Mouse (Mus musculus) forebrain, embryonic 11.5 days (tissue): ENCODE results near the gene Begain. TPM values are rescaled to one million over a fixed set of nuclear protein-coding genes. Genes with fewer than 3 reads are reported as not detected.

ENCODE experiments used
- ATAC-seq: fragments of 200-750 bp; cut with Nextera tagmentation; replicated peaks from 2 replicates; pipeline ENCODE4 v1.8.0; 2017; ENCODE audit warnings: moderate TSS enrichment; ENCODE audit not compliant: low FRiP score
- DNase-seq: peaks from one replicate; pipeline ENCODE4 v3.0.0-alpha.2; 2017; ENCODE audit warnings: low spot score
- H3K27ac ChIP-seq: fragments of 300-500 bp; sonication (generic); 2 replicates; pipeline ENCODE4 v1.5.1; 2014; ENCODE audit warnings: low read depth, low read length
- H3K27me3 ChIP-seq: fragments of 300-500 bp; sonication (generic); 2 replicates; pipeline ENCODE4 v1.6.1; 2014; ENCODE audit warnings: mild to moderate bottlenecking, low read length, mixed read lengths; ENCODE audit not compliant: control insufficient read depth, insufficient read depth
- H3K36me3 ChIP-seq: fragments of 300-500 bp; sonication (generic); 2 replicates; pipeline ENCODE4 v1.6.1; 2014; ENCODE audit warnings: mild to moderate bottlenecking, low read length, moderate library complexity, mixed read lengths; ENCODE audit not compliant: control insufficient read depth, insufficient read depth
- H3K4me1 ChIP-seq: fragments of 300-500 bp; sonication (generic); replicated peaks from 2 replicates; pipeline ENCODE4 v1.6.1; 2014; ENCODE audit warnings: low read length, mixed read lengths; ENCODE audit not compliant: control insufficient read depth, insufficient read depth
- H3K4me2 ChIP-seq: fragments of 300-500 bp; sonication (generic); 2 replicates; pipeline ENCODE4 v1.6.1; 2014; ENCODE audit warnings: low read depth, mild to moderate bottlenecking, low read length, moderate library complexity, mixed read lengths; ENCODE audit not compliant: severe bottlenecking
- H3K4me3 ChIP-seq: fragments of 300-500 bp; sonication (generic); 2 replicates; pipeline ENCODE4 v1.5.1; 2014; ENCODE audit warnings: low read depth, low read length
- H3K9ac ChIP-seq: fragments of 300-500 bp; sonication (generic); 2 replicates; pipeline ENCODE4 v1.6.1; 2014; ENCODE audit warnings: low read length
- H3K9me3 ChIP-seq: fragments of 300-500 bp; sonication (generic); 2 replicates; pipeline ENCODE4 v1.6.1; 2016; ENCODE audit warnings: low read length, mixed read lengths; ENCODE audit not compliant: control insufficient read depth
- WGBS: fragments of 180-500 bp; shearing (Covaris S2); extraction: QIAGEN DNeasy Blood & Tissue Kit; methylation state at CpG from one replicate; pipeline ENCODE4 v1.1.7; 2014; 5-methylcytosine and 5-hydroxymethylcytosine counted together
- polyA plus RNA-seq: library from polyadenylated mRNA; unstranded; fragments of >200 nt; fragmentation: Nextera tagmentation; extraction: Ambion mirVana; gene quantifications from 2 replicates; pipeline ENCODE4 v1.2.1, GENCODE M21; 2014

Begain gene
- polyA plus RNA-seq, 1 experiment from 2014 or later = 6.6 TPM

GRCm38 (mm10) chr12:109044497-109044896 lies 23.5 kb downstream of the Begain start:
- Histone ChIP-seq H3K36me3 (no peaks in the 10 kb centered on the region), H3K9ac (no peak overlapping the region), H3K27ac (no peak overlapping the region), H3K4me1 (no peaks in the 10 kb centered on the region), H3K27me3 (no peaks in the 10 kb centered on the region), H3K9me3 (no peaks in the 10 kb centered on the region), H3K4me3 (no peak overlapping the region), H3K4me2 (no peak overlapping the region)
- ATAC-seq (peak; percentile 25; the same call in 1 of the 2 replicates), DNase-seq (no peak)
- 20% methylated on average over 5 of the region's 5 CpGs for WGBS

DNA sequence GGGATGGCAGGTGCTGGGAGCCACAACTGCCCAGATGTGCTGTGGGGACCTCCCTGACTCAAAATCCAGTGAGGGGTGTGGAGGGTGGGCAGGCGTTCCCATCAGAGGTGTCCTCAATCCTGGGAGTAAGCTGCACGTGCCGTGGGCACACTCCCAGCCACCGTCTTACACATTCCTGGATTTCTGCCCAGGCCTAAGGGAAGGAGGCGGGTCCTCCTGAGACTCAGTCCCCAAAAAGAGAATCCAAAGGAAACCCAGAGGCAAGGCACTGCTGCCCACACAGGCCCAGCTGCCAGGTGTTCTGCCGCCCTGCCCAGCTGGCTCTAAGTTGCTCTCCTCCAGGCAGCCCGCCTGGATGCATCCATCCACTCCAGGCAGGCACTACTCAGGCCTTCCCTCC lies 28.7 kb downstream of the Begain start:
- ATAC-seq = no peak
- Histone ChIP-seq H3K4me2 (no peak overlapping the region), H3K27me3 (0 out of 2 replicates have a peak, but pooled peaks cover under 1% of the 10 kb centered on the region), H3K4me1 (peaks cover 6% of the 10 kb centered on the region), H3K9ac (no peak overlapping the region), H3K4me3 (no peak overlapping the region), H3K9me3 (no peaks in the 10 kb centered on the region), H3K27ac (no peak overlapping the region), H3K36me3 (no peaks in the 10 kb centered on the region)
- 87% methylated on average over 7 of the region's 7 CpGs for WGBS
- no peak for DNase-seq

DNA sequence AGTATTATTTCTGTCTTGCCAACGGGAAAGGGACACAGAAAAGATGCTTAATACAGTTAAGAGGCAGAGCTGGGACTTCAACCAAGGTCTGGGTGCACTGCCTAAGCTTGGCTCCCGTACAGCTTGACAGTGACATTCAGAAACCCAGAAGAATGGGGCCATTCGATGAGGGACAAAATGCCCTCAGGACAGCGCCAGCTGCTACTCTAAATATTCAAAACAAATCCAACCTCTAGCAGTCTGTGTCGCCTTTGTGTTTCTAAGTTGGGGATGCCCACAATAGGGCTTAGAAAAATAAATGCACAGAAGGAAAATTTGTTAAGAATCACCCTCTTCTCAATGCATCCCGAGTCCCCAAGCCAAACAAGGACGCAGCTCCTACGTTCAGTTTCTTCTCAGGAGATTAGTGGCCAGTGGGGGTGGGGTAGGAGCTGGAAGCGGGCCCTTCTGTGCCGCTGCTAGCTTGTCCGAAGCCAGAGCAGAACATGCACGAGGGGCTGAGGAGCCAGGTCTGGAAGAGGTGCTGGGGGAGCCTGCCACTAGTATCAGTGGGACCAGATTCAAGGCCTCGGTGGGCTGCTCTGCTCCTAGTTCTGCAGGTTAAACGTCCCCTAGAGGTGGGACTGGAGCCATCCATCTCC lies 29.7 kb downstream of the Begain start:
- H3K9ac ChIP-seq = no peak overlapping the region
- ATAC-seq (0 out of 2 replicates have a peak, but pooled peaks have one; percentile 9), DNase-seq (no peak)
- no peak overlapping the region for H3K4me3 ChIP-seq
- H3K4me2 ChIP-seq = no peak overlapping the region
- H3K36me3 ChIP-seq = no peaks in the 10 kb centered on the region
- peaks cover 2% of the 10 kb centered on the region; the same call in 1 of the 2 replicates for H3K9me3 ChIP-seq
- H3K4me1 ChIP-seq = peaks cover 8% of the 10 kb centered on the region
- 26% methylated on average over 14 of the region's 14 CpGs for WGBS
- H3K27me3 ChIP-seq = peaks cover 5% of the 10 kb centered on the region
- H3K27ac ChIP-seq = no peak overlapping the region

DNA sequence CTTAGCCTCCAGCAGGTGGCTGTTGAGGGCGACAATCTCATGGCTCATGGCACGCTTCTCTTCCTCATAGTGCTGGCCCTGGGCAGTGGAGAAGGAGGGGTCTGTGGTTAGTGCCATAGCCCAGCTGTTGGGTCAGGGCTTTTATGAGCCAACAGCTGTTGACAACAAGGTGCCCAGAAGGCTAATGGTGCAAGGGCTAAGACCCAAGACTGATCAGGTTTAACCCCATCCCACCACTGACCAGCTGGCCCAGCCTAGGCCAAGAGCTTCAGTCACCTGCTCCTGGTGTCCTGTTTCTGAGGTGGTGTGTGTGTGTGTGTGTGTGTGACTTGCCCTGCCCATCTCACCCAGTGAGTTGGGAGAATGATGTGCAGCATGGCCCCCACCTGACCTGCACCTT lies 31.0 kb downstream of the Begain start:
- Histone ChIP-seq H3K27me3 (peaks cover 7% of the 10 kb centered on the region), H3K27ac (no peak overlapping the region)
- WGBS = 86% methylated on average over 2 of the region's 2 CpGs

GRCm38 (mm10) chr12:109023780-109024179 lies 44.2 kb downstream of the Begain start:
- H3K27me3 ChIP-seq = no peaks in the 10 kb centered on the region
- no peak overlapping the region for H3K9ac ChIP-seq
- H3K4me1 ChIP-seq = no peaks in the 10 kb centered on the region
- H3K9me3 ChIP-seq = no peaks in the 10 kb centered on the region
- H3K27ac ChIP-seq = no peak overlapping the region
- no peak overlapping the region for H3K4me2 ChIP-seq
- H3K4me3 ChIP-seq = no peak overlapping the region
- no peak for ATAC-seq
- no peaks in the 10 kb centered on the region for H3K36me3 ChIP-seq
- 57% methylated on average over 9 of the region's 9 CpGs for WGBS
- DNase-seq = no peak

More for the DNA sequence above, 31.0 kb downstream of the Begain start:
- Histone ChIP-seq H3K4me2 (no peak overlapping the region), H3K4me1 (peaks cover 8% of the 10 kb centered on the region), H3K36me3 (no peaks in the 10 kb centered on the region), H3K9ac (no peak overlapping the region), H3K9me3 (peaks cover 2% of the 10 kb centered on the region; the same call in 1 of the 2 replicates), H3K4me3 (no peak overlapping the region)
- no peak for ATAC-seq
- no peak for DNase-seq

DNA sequence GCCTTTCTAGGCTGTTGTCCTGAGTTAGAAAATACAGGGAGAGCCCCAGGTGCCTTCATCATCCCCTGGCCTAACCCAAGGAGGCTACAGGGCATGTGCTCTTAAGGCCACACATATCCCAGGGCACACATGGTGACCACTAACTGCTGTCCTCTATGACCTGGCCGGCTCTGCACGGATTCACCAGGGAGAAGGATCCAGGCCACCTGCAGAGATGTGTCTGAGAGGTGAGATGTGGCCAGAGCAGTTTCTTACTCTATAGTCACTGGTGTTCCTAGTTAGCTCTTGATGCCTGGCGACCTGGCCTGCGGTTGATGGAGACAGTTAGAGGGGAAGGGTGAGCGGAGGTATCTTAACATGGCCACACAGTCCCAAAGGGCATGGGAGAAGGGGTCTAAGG lies 45.1 kb downstream of the Begain start:
- 85% methylated on average over 5 of the region's 5 CpGs for WGBS
- Histone ChIP-seq H3K4me2 (no peak overlapping the region), H3K4me1 (no peaks in the 10 kb centered on the region), H3K36me3 (no peaks in the 10 kb centered on the region), H3K9ac (no peak overlapping the region), H3K27ac (no peak overlapping the region), H3K4me3 (no peak overlapping the region), H3K9me3 (no peaks in the 10 kb centered on the region), H3K27me3 (no peaks in the 10 kb centered on the region)
- no peak for ATAC-seq
- no peak for DNase-seq

GRCm38 (mm10) chr12:109022181-109022691 lies 45.8 kb downstream of the Begain start:
- Histone ChIP-seq H3K4me2 (no peak overlapping the region), H3K9ac (no peak overlapping the region), H3K27ac (no peak overlapping the region), H3K27me3 (no peaks in the 10 kb centered on the region), H3K4me1 (no peaks in the 10 kb centered on the region), H3K36me3 (no peaks in the 10 kb centered on the region), H3K4me3 (no peak overlapping the region), H3K9me3 (no peaks in the 10 kb centered on the region)
- ATAC-seq (no peak), DNase-seq (no peak)
- 87% methylated on average over 10 of the region's 10 CpGs for WGBS

GRCm38 (mm10) chr12:109010070-109010649 lies 57.9 kb downstream of the Begain start:
- Histone ChIP-seq H3K9me3 (no peaks in the 10 kb centered on the region), H3K4me1 (0 out of 2 replicates have a peak, but pooled peaks cover 3% of the 10 kb centered on the region), H3K4me2 (no peak overlapping the region), H3K4me3 (no peak overlapping the region), H3K36me3 (no peaks in the 10 kb centered on the region), H3K27me3 (no peaks in the 10 kb centered on the region), H3K27ac (no peak overlapping the region; the same call in 1 of the 2 replicates), H3K9ac (no peak overlapping the region)
- WGBS = 74% methylated on average over 18 of the region's 18 CpGs
- ATAC-seq (peak; percentile 71), DNase-seq (no peak)
